Mouse (Mus musculus): ENCODE measurements around the gene Mymx.

DNA sequence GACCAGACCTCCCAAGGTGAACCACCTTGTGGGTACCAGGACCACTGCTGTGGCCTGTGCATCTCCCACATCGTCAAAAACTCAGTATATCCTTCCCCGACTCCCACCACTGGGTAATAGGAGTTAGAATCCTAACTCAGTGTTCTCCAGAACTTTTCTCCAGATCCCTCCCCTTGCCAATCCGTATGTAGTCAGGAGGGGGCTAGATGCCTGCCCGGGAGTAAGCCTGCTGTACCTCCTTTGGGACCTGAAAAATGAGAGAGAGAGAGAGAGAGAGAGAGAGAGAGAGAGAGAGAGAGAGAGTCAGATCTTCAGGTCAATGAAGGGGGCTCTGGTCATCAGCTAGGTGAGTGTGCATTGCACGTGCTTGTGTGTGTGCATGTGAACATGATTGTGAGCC, 32.1 kb upstream of the Mymx start:
- TF ChIP-seq USF1 (IDR thresholded peaks at IDR 0.05; ENCODE audit: low read depth) (no peak), MYOG (IDR thresholded peaks at IDR 0.05; ENCODE audit: control insufficient read depth in 1 of 3, insufficient read depth in 1 of 3, insufficient read length in 2 of 3, low read depth in 2 of 3) (no peak), E2F4 (IDR thresholded peaks at IDR 0.05; ENCODE audit: insufficient read depth) (no peak), POLR2A (IDR thresholded peaks at IDR 0.05; ENCODE audit: insufficient read length, low read depth) (no peak), REST (IDR thresholded peaks at IDR 0.05; ENCODE audit: insufficient read depth, insufficient read length) (no peak), TCF12 (IDR thresholded peaks at IDR 0.05; ENCODE audit: insufficient read depth, poor library complexity, severe bottlenecking) (no peak), MAX (IDR thresholded peaks at IDR 0.05; ENCODE audit: low read depth) (no peak), CEBPB (IDR thresholded peaks at IDR 0.05; ENCODE audit: insufficient read depth, poor library complexity, severe bottlenecking) (no peak)
